Mouse (Mus musculus): ENCODE data around the gene March10.

DNA sequence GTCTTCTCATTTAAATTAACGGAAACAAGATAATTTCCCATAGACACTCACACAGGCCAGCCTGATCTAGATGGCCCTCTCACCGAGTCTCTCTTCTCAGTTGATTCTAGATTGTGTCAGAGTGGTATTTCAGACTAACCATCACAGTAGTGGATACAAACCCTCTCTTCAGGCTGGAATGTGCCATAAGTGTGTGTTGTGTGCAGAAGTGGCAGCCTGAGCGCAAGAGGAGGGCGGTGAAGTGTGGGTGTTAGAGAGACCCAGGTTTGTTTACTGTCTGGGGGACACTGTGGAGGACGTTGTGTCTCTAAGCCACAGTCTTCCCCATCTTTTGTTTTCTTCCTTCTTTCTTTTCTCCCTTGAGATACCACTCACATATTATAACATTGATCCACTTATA is 133.0 kb downstream of the March10 start:
- TF ChIP-seq CTCF (IDR thresholded peaks at IDR 0.05; ENCODE audit: low read depth, low read length) (no peak), GATA1 (IDR thresholded peaks at IDR 0.05; ENCODE audit: borderline replicate concordance, low read length) (no peak), TAL1 (conservative IDR thresholded peaks at IDR 0.05; ENCODE audit: low read depth, low read length) (no peak), POLR2AphosphoS5 (IDR thresholded peaks at IDR 0.05; ENCODE audit: insufficient replicate concordance, low read depth, low read length) (no peak), GATA2 (IDR thresholded peaks at IDR 0.05; ENCODE audit: borderline replicate concordance, low read depth, low read length) (no peak)
